Mouse (Mus musculus): ENCODE measurements at regions not wholly inside any gene's neighbourhood (a gene's known extent, or its start where the extent isn't known, plus 50 kb on each side); places are given as distances from the start of the nearest gene placed in this dataset.
A peak's percentile ranks its signal among the peaks of the same experiment; 100 is the strongest.

- peak; percentile 32 to 38 for DNase-seq (ENCODE audit: extremely low spot score in 1 of 2, low spot score in 1 of 2)
These were observed 426.3 kb downstream of the Sorl1 start for GRCm38 (mm10) chr9:41697611-41698467.

DNA sequence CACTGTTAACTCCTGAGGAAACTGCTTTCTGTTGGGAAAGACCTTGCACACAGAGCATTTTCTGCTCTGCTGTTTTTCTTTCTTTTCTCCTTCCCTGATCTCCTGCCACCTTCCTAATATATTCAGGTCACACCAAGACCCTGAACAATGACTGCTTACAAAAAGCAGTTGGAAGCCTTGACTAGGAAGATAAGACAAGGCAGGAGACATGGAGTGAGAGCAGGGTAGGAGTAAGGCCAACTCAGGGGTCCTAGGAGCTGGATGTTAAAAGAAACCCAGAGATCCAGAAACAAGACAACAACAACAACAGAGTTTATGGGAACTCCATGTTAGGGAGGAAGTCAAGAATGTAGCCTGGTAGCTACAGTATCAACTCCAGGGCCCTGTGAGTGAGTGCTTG, 426.9 kb downstream of the Sorl1 start:
- DNase-seq (ENCODE audit: extremely low spot score in 1 of 2, low spot score in 1 of 2) = no peak

GRCm38 (mm10) chr9:41682911-41683310, 441.2 kb downstream of the Sorl1 start:
- DNase-seq (ENCODE audit: extremely low spot score in 1 of 2, low spot score in 1 of 2) = no peak

DNA sequence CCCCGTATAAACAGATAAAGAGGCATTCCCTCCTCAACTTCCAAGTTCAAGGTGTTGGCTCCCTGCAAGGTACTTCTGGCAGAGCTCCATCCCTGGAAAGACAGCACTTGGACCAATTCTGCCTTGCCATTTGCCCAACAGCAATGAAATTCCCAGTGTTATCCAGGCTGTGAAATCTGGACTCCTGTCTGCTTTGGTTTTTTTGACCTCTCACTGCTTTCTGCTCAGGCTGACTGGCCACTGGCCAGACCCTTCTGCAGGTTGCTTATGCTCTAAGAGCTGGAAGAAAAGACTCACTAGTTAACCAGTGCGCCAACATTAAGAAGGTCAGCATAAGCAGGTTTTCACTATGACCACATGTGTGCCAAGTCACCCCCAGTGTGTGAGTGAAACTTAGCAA, 448.4 kb downstream of the Sorl1 start:
- DNase-seq (ENCODE audit: extremely low spot score in 1 of 2, low spot score in 1 of 2) = no peak

DNA sequence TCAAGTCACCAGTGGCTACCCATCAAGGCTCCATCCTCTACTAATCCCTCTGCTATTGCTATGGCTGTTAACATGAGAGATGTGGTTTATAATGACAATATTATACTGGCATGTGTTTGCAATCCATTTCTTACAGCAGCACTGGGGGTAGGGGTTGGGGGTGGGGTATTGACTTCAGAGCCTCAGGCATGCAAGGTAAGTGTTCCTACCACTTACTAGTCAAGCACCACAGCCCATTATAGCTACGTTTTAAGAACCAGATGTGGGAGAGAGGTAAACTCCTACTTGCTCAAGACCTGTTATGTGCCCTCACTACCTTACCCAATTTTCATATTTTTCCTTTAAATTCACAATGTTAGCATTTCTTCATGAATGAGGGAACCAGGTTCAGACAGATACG, 451.1 kb downstream of the Sorl1 start:
- DNase-seq (ENCODE audit: extremely low spot score in 1 of 2, low spot score in 1 of 2) = no peak

DNA sequence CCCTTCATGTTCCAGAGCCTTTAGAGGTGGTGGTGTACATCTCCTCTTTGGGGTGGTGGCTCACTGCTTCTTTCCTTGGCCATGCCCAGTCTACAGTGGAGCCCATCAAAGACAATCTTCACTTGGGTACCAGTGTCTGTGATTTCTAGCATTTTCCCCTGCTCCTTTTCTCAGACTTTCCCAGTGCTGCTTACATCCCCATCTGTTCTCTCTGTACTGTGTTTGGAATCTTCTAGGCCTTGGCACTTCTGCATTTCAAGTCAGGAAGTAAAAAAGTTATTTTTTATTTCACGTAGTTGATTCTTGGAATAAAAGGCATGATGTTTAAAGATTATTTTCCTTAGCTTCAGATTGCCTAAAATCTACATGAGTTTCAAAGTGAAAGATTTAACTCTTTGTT, 455.4 kb downstream of the Sorl1 start:
- DNase-seq (ENCODE audit: extremely low spot score in 1 of 2, low spot score in 1 of 2) = peak in 1 of 2 experiments; percentile 34

- peak; percentile 30 to 68 for DNase-seq (ENCODE audit: extremely low spot score in 1 of 2, low spot score in 1 of 2)
These were observed 459.0 kb downstream of the Sorl1 start for GRCm38 (mm10) chr9:41665000-41665685.

DNA sequence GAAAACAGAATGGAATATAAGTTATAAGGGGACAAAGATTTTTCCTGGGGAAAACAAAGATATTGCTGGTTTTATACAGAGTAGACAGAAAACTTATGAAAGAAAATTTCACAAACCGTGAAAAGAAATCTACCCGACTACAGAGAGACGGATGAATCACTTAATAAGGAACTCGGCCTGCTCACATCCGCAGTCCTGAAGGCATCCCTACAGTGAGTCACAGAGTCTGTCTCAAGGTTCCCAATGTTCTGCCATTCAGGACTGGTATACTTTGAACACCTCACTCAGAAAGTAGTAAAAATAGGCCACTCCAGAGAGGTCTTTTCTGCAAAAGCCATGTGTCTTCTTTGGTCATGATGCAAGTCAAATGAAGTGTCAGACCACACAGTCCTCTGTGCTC, 463.5 kb downstream of the Sorl1 start:
- DNase-seq (ENCODE audit: extremely low spot score in 1 of 2, low spot score in 1 of 2) = no peak

GRCm38 (mm10) chr9:41660011-41660410, 464.1 kb downstream of the Sorl1 start:
- DNase-seq (ENCODE audit: extremely low spot score in 1 of 2, low spot score in 1 of 2) = no peak

GRCm38 (mm10) chr9:41631564-41632205, 470.2 kb upstream of the Ubash3b start:
- peak; percentile 14 to 51 for DNase-seq (ENCODE audit: extremely low spot score in 1 of 2, low spot score in 1 of 2)

DNA sequence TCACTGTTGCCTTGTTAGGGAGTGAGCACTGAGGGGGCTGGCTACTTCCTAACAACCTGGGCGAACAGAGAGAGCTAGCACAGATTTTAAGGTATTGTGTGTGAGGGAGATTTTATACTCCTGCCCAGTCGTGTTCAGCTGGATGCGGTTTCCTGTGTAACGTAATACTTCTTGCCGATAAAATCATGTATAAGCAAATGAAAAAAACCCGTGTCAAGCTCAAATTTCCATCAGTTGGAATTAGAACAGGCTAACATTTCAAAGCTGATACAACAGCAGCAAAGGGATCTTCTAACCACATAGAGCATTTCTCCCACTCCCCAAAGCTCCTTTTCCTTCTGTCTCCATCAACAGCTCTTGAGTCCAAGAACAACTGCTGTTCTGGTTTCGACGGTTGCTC, 459.8 kb upstream of the Ubash3b start:
- DNase-seq (ENCODE audit: extremely low spot score in 1 of 2, low spot score in 1 of 2) = no peak

- no peak for DNase-seq (ENCODE audit: extremely low spot score in 1 of 2, low spot score in 1 of 2)
These were observed 452.5 kb upstream of the Ubash3b start for GRCm38 (mm10) chr9:41614002-41614401.

- no peak for DNase-seq (ENCODE audit: extremely low spot score in 1 of 2, low spot score in 1 of 2)
These were observed 451.5 kb upstream of the Ubash3b start for GRCm38 (mm10) chr9:41612802-41613550.

- DNase-seq (ENCODE audit: extremely low spot score in 1 of 2, low spot score in 1 of 2) = peak; percentile 33 to 70
These were observed 450.9 kb upstream of the Ubash3b start for GRCm38 (mm10) chr9:41612452-41612795.

DNA sequence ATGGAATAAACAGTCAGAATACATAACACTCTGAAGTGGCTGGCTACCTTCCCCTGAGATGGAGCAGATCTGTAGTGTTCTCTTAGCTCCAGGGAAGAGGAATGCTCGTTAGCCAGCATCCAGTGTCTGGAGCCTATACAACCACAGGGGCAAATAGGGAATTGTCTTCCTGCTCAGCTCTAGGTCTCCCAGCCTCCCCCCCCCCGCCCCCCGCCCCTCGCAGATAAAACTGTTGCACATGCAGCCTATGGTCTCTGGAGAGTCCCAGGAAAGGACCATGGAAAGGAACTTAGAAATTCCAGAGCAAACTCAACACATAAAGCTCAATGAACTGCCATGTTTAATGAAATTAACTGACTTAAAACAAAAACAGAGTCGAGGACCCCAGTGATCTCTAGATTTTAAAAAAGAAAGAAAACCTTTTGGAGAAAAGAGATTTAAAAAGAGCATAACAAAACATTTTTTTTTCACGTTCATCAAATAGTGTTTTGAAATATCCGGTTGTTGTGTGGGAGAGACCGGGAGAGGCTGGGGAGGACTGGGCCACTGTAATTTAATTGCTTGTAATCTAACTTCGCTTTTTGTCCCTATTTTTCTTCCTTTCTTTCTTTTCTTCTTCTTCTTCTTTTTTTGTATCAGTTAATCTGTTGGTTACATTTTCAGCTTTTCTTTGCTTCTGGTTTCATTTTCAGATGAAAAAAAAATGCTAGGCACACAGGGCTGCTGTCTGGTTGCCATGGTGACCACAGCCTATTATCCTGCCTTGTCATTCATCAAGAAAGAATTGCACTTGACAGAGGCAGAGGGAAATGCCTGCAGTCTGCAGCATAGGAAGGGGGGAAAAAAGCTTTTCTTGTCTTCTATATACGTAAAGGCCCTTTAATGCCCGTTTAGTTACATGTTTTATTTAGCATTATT, 450.3 kb upstream of the Ubash3b start:
- peak; percentile 64 to 77 for DNase-seq (ENCODE audit: extremely low spot score in 1 of 2, low spot score in 1 of 2)

DNA sequence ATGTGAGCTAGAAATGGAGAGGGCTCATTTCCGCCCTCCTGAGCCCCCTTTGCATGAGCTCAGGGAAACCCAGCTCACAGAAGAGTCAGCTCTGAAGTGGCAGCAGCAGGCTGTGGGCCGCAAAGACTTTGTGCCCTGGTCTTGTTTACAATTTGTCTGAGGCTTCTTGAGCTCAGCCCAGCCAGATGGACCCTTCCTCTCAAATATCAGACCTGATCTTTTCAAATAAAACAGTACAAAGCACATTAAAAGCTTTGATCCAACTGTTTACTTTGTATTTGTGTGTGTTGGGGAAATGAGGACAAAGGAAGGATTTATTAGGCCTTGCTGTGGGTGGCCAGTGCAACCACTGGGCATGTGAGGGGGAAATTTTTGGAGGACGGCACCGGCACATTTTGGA, 448.9 kb upstream of the Ubash3b start:
- DNase-seq (ENCODE audit: extremely low spot score in 1 of 2, low spot score in 1 of 2) = no peak

DNA sequence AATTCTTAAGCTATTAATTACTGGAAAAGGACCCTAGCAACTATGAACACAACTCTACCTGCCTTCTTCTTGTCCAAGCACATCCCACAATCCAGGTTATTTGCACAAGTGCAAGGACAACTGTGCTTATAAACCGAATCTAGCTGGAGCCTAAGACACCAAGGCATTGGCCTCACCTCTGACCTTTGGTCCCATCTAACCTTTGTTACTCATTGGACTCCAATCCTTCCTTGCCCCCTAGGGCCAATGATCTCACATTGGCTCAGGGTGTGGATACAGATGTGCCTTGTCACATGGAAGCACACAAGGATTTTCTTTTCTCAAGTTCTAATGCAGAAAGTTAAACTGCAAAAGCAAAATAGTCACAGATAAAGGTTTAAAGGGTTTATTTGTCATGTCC, 444.6 kb upstream of the Ubash3b start:
- no peak for DNase-seq (ENCODE audit: extremely low spot score in 1 of 2, low spot score in 1 of 2)

DNA sequence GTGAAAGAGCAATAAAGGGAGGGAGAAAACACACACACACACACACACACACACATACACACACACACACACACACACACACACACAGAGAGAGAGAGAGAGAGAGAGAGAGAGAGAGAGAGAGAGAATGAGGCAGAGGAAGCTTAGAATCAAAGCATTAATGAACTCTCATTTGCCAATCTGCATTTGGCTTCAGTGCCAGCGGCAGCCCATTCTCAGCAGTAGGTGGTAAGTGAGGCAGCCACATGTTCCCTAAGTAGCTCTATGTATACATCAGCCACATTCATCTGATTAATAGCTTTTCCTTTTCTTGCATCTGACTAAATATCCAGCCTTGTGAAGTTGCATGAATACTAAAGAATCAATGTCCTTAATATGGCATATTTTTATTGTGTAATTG, 443.4 kb upstream of the Ubash3b start:
- no peak for DNase-seq (ENCODE audit: extremely low spot score in 1 of 2, low spot score in 1 of 2)

DNA sequence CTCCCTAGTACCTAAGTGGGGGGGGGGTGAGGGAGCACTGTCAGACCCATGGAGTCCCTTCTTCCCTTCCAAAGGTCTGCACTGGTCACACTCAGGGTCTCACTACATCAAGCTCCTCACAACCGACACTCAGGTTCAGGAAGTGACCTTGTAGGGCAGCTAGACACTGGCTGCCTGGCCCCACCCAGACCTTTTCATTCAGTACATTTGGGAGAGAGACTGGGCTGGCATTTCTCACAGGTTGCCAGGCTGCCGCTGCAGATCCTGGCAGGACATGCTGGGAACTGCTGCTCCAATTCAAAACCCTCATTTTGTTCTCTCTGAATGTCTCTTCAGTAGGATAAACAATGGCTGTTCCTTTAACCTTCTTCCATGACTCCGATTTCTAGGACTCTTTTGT, 439.3 kb upstream of the Ubash3b start:
- no peak for DNase-seq (ENCODE audit: extremely low spot score in 1 of 2, low spot score in 1 of 2)

DNA sequence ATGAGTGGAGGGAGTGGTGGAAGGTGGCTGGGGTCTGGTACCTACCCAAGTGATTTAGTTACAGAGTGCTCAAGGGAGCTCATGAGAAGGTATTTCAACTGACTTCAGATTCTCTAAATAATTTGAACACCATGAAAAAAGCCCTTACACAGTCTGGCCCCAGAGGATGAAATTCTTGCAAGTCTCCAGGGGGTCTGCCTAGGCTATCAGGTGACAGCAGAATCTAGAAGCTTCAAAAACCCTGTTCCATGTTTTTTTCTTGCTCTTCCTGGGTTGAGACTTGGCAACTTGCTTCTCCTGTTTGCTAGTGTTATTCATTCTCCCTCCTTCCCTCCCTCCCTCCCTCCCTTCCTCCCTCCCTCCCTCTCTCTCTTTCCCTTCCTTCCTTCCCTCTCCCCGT, 438.4 kb upstream of the Ubash3b start:
- no peak for DNase-seq (ENCODE audit: extremely low spot score in 1 of 2, low spot score in 1 of 2)

All from frontal cortex, adult 2 months (tissue).